Mouse (Mus musculus): Measurements from ENCODE around the gene Neu2.

Gene Neu2

DNA sequence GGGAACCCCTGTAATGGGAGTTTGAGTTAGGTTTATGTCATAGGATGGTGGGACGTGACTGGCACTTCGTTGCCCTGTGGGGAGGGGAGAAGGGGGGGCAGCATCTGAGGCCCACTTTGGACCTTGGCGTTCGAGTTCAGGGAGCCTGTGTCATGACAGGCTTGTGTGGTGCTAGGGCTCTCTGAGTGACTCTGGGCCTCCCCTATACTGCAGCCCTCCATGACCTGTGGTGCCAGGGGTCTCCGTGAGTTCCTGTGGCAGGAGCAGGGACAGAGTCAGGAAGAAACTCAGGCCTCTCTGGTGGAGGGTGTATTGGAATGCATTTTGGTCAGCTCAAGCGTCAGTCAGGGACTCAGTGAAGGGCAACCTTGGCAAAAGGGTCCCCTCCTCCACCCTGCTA lies 111.0 kb downstream of the Neu2 start:
- no peak for DNase-seq

DNA sequence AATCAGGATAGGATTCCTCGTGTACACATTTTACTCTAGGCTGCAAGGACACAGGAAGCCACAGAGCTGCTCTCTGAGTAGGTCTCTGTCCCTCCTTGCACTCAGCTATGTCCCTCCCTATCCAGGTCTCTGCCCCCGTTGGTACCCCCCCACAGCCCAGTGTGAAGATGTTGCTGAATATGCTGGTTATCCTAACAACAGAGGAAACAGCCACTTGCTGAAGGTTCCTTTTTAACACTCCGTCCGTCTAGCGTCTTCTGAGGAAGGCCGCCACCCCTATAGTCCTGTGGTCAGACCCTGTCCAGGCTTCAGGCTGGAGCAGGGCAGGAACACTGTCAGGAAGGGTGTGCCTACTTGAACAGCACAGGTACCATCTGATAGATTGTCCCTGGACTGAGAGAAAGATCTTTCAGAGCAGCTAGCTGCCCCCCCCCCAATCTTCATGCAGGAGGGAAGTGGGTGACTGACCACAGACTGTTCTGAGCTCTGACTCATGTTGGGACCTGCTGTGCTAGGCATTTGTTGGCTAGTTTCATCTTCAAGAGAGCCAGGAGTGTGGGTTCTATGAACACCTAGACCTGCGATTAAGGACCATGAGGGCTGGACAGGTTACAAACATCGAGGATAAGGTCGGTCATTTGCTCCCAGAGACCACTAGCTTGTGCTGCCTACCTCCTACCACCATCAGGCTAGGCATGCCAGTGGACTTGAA lies 111.6 kb downstream of the Neu2 start:
- DNase-seq: no peak

DNA sequence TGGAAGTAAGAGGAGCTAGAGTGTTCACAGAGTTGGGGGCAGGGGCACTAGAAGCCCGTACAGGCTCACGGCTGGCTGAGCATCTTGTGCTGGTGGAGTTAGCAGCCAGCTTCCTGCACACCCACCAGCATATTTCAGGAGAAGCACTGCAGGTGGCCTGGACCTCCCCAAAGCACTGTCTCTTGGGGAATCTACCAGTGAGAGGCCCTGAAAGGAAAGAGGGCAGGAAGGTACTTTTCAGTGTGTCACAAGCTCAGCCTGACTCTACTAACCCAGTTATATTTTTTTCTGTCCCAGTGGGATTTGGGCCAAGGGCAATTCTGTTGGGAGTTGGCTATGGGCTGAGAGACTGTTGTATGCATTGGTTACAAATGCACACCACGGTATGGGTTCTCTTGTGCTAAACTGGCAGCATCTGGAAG lies 112.2 kb downstream of the Neu2 start:
- no peak for DNase-seq

DNA sequence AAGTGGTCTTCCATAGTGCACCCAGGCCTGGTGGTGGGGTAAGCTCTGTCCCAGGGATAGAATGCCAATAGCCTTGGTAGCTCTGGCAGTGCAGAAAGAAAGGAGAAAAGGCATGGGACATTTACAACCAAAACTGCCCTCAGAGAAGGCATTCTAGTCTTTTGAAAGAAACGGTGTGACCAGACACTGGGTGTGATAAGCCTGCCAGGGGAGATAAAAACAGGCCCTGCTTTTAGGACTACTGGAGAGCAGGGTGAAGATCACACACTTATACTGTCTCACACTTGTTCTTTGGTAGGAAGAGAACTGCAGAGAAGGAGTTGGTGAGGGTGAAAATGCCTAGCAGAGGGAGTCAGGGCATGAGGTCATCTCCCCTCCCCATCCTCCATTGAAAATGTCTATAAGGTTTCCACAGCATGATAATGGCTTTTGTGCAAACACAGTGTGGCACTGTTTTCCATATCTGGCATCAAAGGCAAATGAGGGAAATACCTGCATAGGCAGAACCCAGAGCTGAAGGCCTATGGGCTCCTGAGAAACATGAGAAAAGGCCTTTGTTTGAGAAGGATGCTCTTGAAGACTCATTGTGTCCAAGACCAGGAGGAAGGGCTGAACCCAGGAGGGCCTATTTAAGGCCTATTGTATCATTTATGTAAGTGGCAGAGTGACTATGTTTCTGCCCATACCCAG lies 114.4 kb downstream of the Neu2 start:
- no peak for DNase-seq

DNA sequence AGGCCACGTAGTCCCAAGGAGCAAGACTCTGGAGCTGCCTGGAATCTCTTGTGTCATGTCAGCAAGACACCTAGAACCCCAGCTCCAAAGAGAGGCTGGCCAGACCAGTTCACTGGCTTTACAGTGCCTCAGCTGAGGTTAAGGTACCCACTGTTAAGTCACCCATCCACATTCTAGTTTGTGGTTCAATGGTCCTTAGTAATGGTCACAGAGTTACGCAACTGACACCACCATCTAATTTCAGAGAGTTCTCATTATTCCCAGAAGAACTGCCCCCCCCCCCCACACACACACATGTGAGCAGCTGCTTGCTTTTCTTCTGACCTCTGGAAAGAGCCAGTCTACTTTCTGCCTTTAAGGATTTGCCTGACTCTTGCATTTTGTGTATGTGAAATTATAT lies 115.1 kb downstream of the Neu2 start:
- no peak for DNase-seq

DNA sequence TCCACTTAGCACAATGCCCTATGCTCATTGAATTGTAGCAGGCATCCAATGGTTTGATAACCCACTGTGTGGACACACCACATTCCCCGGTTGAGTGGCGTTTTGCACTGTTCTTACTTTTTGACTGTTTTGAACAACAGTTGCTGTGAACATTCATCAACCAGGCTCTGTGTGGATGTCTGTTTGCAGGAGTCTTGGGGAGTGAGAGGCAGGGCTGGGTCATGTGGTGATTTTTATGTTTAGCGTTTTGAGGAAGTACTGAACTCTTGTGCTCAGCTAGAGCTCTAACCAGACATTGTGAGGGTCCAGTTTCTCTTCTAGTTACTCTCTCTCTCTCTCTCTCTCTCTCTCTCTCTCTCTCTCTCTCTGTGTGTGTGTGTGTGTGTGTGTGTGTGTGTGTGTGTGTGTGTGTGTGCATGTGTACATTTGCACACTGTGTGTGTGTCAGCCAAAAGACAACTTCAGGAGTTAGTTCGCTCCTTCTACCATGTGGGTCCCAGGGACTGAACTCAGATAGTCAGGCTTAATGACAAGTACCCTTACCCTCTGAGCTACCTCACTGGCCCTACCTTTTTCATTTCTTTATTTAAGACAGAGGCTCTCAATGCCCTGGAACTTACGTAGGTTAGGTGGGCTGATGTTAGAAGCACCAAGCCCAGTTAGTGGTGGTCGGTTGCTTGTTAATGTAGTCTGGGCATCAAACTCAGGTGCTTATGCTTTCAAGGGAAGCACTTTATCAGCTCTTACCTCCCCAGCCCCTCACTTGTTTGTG lies 115.8 kb downstream of the Neu2 start:
- no peak for DNase-seq

DNA sequence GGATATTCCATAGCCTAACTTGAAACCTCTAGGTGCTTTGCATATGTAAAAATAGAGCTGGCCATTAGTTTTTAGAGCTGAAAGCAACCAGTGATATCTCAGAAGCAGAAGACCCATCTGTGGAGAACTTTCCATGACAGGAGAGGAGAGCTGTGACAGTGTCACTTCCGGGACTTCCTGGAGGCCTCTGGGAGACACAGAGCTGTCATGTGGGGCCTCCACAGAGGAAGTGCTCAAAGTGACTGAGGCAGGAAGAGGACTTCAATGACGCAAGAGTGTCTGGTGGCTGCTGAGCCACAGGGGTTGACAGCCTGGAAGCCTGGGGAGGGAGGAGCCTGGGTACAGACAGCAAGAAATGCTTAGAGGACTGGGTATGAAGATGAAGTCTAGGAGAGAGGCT lies 116.7 kb downstream of the Neu2 start:
- no peak for DNase-seq

DNA sequence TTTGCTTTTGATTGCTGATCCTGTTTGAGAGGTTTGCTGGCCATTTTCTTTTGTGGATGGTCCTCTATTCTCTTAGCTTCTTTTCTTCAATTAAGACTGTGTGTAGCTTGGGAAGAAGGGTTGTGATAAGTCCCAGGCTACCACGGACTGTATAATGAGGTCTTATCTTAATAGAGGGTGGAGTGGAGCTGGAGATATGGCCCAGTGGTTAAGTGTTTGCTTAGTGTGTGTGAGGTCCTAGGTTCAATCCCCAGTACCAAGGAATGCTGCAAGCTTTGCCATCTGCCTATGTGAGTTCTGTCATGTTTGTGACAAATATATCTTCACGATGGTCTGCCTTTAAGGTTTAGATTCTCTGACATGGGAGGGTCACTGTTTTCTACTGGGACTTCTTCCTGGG lies 118.4 kb downstream of the Neu2 start:
- DNase-seq: no peak

DNA sequence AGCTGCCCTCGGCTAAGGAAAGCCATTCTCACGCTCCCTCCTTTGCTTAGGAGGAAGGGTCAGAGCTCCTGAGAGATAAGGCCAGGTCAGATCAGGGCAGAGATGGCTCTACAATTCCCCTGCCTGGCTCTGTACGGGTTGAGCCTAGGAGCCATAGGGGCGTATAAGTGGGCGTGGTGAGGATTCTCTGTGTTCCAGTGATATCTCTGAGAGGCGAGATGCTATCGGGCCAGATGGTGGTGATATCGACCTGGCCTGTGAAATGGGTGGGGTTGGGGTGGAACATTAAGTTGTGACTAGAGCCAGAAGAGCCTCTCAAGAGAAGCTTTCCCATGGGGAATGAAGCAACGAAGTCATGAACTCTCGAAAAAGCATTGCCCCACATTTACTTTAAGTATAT lies 121.9 kb downstream of the Neu2 start:
- no peak for DNase-seq

DNA sequence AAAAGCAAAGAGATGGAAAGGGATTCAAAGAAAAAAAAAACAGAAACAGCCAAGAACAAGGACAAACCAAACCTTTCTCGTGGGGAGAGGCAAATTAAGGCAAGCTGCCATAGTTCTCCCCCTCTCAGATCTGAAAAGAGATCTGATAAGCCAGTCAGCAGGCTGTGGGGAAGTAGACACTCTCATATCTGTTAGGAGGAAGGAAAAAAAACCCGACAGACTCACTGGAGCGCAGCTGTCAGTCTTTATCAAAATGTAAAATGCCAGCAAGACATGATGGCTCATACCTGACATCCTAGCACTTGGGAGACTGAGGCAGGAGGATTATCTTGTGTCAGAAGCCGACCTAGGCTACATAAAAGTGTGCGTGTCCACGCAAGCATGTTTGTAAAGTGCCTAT lies 122.5 kb downstream of the Neu2 start:
- DNase-seq: no peak

DNA sequence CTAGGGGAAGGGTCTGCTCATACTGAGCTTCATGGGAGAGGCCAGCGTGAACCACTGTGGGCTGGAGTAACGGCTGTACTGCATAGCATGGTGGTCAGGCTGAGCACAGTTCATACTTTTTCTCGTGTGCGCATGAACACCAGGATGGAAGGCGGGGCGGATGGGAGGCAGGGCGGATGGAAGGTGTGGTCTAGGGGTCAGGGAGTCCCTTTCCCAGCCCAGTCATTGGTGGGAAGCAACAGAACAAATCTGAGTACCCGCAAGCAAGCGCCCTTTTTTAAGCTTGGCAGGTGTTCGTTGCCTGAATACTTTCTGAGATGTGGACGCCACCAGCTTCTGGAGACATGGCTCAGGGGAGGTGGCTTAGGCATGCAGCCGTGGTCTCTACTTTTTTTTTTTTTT lies 127.0 kb downstream of the Neu2 start:
- no peak for DNase-seq

DNA sequence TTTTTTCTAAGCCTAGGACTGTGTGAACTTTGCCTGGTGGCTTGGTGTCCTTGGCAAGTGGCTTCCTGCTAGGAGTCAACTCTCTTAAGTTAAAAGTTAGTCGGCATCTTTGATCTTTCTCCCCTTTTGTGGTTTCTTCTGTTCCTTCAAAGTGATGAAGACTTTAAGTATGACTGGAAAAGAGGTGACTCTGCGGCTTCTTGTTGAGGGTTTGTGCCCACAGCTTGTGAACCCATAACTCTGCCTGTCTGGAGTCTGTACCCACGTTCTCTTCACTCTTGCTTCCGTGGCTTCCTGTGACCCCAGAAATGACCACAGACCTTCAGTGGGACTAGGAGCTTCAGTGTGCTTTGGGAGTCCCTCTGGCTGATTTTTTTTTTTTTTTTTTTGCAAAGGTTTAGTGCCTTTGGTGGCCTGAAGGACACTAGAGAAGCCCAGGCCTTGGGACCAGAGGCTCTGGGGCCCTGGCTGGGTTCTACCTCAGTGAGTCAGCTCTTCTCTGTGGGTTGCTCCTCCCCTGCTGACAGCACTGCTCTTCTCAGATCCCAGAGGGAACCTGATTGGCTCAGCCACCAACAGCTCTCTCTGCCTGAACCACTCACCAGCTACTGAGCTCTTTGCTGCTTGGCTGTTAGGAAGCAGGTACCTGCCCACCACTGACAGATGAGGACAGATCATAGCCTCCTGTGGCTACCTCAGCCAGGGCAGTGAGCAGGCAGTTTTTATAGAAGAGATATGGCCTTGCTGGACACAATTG lies 127.6 kb downstream of the Neu2 start:
- no peak for DNase-seq

DNA sequence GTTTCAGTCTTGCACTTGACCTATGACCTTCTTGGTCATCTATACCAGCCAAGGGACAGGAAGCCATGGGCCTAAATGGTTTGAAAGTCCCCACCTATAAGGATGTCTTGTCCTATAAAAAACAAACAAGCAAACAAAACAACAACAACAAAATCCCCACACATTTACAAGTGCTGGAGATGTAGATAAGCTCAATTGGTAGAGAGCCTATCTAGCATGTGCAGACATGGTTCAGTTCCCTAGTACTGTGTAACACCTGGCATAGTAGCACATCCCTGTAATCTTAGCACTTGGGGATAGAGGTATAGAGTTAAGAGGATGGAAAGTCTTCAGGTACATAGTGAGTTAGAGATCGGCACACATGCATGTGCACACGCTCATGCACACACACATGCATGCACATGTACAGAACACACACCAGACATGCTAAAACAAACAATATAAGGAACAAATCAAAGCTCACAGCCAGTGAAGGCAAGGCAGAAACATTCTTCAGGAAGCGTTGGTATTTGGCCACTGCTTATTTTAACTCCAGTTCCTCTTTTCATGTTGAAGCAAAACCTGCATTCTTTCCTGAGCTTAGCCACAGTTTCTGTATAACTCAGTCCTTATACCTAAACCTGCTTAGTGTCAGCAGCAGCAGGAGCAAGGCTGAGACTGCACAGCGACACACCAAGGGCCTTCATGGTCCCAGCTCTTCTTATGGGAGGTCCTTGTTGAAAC lies 128.3 kb downstream of the Neu2 start:
- no peak for DNase-seq

DNA sequence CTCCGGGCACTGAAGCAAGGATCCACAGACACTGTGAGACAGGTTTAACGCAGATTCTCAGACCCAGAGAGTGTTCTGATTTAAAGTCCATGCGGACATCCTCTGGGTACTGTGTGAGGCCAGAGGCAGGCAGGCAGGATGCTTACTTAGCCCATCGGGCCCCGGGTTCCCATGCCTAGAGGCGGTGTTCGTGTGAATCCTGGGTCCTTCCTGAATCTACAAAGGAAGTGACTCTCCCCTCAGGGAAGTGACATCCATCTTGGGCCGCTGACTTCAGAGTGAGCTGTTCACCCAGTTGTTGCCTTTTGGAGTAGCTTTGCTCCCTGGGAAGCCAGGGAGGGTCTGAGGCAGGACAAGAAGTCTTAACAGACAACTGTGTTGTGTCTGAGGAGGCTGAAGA lies 130.0 kb downstream of the Neu2 start:
- no peak for DNase-seq

DNA sequence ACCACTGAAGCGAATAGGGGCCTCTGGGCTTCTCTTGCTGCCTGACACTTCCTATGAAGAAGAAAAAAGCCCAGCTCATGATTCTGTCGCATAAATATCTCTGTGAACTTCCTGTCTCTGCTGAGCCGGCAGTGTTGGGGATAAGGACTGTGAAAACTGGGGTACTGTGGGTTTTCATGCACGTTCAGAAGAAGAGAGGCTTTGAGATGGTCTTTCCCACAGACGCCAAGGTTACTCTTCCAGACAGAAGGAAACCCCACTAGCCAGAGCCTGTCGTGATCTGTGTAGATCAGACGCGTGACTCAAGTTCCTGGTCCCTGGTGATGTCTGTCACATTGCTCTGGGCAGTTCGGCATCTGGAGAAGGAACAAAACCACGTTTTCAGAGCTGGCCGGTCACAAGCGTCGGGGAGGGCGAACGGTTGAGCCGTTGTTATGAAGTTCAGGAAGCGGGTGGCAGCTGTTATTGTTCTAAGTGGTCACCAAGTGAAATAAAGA lies 130.5 kb downstream of the Neu2 start:
- no peak for DNase-seq

DNA sequence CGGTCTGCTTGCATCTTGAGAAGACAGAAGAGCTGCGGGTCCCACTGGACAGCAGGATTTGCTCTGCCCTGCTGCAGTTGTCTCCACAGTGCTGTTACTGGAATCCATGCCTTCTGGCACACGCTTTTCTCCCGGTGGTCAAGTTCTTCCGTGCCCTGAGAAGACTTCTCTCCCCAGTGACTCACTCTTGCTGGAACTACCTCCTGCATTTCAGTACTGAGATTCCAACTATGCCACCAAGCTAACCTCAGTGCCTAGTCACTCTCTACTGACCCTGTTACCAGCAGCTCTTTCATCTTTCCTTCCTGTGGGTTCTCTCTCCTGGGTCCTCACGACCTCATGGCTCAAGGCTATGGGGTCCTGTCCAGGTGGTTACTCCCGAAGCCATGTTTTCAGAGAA lies 133.3 kb downstream of the Neu2 start:
- no peak for DNase-seq

DNA sequence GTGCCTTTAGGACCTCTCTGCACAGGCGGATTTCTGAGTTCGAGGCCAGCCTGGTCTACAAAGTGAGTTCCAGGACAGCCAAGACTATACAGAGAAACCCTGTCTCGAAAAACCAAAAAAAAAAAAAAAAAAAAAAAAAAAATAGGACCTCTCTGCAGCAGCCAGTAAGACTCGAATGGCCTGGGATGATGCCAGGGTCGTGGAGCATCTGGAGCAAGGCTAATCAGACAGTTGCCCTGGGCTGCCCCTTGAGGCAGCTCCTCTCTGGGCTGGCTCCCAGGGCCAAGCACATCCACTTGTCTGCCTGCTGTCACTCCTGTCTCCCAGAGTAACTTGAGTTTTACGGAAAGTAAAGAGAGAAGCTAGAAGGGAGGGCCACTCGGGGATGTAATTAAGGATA lies 135.4 kb downstream of the Neu2 start:
- DNase-seq: no peak

DNA sequence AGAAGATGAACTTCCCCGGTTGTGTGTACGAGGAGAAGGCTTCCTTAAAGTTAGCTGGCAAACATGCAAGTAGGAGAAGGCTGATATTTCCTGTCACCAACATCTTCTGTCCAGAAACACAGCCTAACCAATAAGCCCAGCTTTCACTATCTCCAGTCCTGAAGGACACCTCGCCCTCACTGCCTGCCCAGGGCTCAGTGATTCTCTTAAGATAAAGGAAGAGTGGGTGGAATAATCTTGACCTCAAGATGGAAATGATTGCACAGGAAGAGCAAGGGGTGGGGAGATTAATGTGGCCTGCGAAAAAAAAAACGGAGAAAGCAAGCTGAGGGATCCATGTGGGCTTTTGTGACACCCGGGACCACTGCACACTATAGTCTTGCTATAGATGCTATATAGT lies 136.1 kb downstream of the Neu2 start:
- DNase-seq: no peak

Data from cerebellum, postnatal 25 days (tissue).